Mouse (Mus musculus): ENCODE measurements around the gene Slc4a2. TPM values are rescaled to one million over a fixed set of nuclear protein-coding genes. Genes with fewer than 3 reads are reported as not detected.

Slc4a2 gene
- polyA plus RNA-seq, 1 experiment, result 90.6 TPM

DNA sequence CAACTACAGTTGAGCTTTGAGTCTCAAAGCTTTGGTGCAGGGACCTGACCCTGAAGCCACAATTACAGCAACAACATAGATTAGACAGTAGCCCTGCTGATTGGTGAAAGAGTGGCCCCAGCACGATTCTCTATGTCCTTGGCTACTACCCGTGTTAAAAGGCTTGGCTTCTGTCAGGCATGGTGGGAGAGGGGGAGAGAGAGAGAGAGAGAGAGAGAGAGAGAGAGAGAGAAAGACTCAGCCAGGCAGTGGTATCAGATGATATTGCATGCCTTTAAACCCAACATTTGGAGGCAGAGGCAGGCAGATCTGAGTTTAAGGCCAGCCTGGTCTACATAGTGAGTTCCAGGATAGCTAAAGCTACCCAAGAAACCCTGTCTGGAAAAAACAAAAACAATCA, 41.6 kb upstream of the Slc4a2 start:
- Histone ChIP-seq H3K4me3 (ENCODE audit: low read depth, low read length) (no peak overlapping the region), H3K36me3 (ENCODE audit: control insufficient read depth, insufficient read depth, low read length) (no peaks in the 10 kb centered on the region), H3K4me1 (ENCODE audit: control insufficient read depth, insufficient read depth, insufficient read length, low read length) (peaks cover 10% of the 10 kb centered on the region; the same call in 1 of the 2 replicates), H3K27ac (ENCODE audit: insufficient read depth, low read depth, low read length) (no peak overlapping the region), H3K27me3 (ENCODE audit: control insufficient read depth, insufficient read depth, low read length) (peaks cover 2% of the 10 kb centered on the region; the same call in 1 of the 2 replicates)
- TF ChIP-seq CTCF (IDR thresholded peaks at IDR 0.05; ENCODE audit: extremely low read depth, insufficient read length, insufficient replicate concordance, low read depth, low read length) (no peak), POLR2A (IDR thresholded peaks at IDR 0.05; ENCODE audit: low read depth, low read length) (no peak)
- WGBS, result 49% methylated on average over 2 of the region's 2 CpGs

DNA sequence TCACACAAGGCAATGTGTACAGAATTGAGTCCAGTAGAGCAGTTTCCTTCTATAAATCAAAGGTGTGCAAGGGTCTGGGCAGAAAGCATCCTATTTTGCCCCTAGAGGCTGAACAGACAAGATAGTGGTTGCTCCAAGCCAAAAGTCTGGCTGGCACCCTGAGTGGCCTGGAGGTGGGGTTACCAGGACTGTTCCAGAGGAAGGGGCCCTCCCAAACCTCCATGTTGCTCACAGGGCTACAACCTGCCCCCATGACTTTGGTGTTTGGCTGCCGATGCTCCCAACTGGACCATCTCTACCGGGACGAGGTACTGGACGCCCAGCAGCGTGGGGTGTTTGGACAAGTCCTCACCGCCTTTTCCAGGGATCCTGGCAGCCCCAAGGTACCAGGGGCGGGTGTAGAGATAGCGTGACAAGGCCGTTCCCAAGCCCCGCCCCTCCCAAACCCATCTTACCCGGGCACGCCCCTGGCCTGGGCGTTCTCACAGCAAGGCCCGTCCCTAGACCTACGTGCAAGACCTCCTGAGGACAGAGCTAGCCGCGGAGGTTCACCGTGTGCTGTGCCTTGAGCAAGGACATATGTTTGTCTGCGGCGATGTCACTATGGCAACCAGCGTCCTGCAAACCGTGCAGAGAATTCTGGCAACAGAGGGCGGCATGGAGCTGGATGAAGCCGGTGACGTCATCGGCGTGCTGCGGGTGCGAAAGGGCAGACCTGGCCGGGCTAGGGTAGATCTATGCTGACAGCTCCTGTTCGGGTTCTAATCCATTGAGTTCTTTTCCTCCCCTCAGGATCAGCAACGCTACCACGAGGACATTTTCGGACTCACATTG, 40.4 kb upstream of the Slc4a2 start:
- WGBS, result 3% methylated on average over 34 of the region's 34 CpGs
- peak overlapping the region; percentile 59 for H3K4me3 ChIP-seq (ENCODE audit: low read depth, low read length)
- no peak overlapping the region for H3K27ac ChIP-seq (ENCODE audit: insufficient read depth, low read depth, low read length)

DNA sequence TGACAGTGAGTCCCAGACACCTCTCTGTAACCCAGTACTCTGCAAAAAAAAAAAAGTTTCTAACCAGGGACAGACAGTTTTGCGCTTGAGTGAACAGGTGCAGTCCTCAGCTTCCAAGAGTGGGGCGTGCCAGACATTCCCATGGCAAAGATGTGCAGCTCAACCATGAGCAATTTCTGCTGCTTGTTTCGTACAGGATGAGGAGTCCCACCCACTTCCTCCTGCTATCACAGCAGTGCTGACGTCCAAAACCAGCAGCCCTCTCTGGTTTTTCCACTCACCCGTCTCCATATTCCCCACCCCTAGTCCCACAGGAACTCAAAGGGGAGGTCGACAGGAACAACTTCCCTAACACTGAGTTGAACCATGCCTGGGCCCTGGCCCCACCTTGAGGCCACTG, 39.2 kb upstream of the Slc4a2 start:
- H3K27ac ChIP-seq (ENCODE audit: insufficient read depth, low read depth, low read length), result no peak overlapping the region
- no peak overlapping the region for H3K4me3 ChIP-seq (ENCODE audit: low read depth, low read length)
- H3K4me1 ChIP-seq (ENCODE audit: control insufficient read depth, insufficient read depth, insufficient read length, low read length), result peaks cover 24% of the 10 kb centered on the region
- peaks cover 14% of the 10 kb centered on the region; the same call in 1 of the 2 replicates for H3K27me3 ChIP-seq (ENCODE audit: control insufficient read depth, insufficient read depth, low read length)
- TF ChIP-seq POLR2A (IDR thresholded peaks at IDR 0.05; ENCODE audit: low read depth, low read length), result no peak
- TF ChIP-seq CTCF (IDR thresholded peaks at IDR 0.05; ENCODE audit: extremely low read depth, insufficient read length, insufficient replicate concordance, low read depth, low read length), result no peak
- no peaks in the 10 kb centered on the region for H3K36me3 ChIP-seq (ENCODE audit: control insufficient read depth, insufficient read depth, low read length)
- 61% methylated on average over 6 of the region's 6 CpGs for WGBS

More for the DNA sequence above, 40.4 kb upstream of the Slc4a2 start:
- TF ChIP-seq CTCF (IDR thresholded peaks at IDR 0.05; ENCODE audit: extremely low read depth, insufficient read length, insufficient replicate concordance, low read depth, low read length), result peak; percentile 52; the same call in 1 of the 2 replicates
- TF ChIP-seq POLR2A (IDR thresholded peaks at IDR 0.05; ENCODE audit: low read depth, low read length), result no peak
- H3K27me3 ChIP-seq (ENCODE audit: control insufficient read depth, insufficient read depth, low read length), result peaks cover 12% of the 10 kb centered on the region; the same call in 1 of the 2 replicates
- H3K4me1 ChIP-seq (ENCODE audit: control insufficient read depth, insufficient read depth, insufficient read length, low read length), result peaks cover 20% of the 10 kb centered on the region
- H3K36me3 ChIP-seq (ENCODE audit: control insufficient read depth, insufficient read depth, low read length), result no peaks in the 10 kb centered on the region

DNA sequence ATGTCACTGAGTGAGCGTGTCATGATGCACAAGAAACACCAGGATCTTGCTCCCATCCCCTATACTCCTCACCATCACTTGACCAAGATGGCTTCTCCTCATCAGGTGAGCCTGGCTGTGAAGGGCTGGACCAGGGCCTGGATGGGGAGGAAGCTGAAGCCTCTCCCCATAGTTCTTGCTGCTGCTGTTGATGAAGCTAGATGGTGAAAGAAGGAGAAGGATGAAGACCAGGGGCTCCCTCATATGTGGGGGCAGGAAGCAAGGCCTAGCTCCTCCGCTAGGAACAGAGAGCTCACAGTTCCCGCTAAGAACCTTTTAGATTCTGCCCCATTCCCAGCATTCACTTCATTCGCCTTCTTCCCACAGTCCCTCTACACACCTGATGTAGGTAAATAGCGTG, 38.3 kb upstream of the Slc4a2 start:
- Histone ChIP-seq H3K36me3 (ENCODE audit: control insufficient read depth, insufficient read depth, low read length) (no peaks in the 10 kb centered on the region), H3K4me3 (ENCODE audit: low read depth, low read length) (no peak overlapping the region), H3K27ac (ENCODE audit: insufficient read depth, low read depth, low read length) (no peak overlapping the region), H3K4me1 (ENCODE audit: control insufficient read depth, insufficient read depth, insufficient read length, low read length) (peaks cover 25% of the 10 kb centered on the region), H3K27me3 (ENCODE audit: control insufficient read depth, insufficient read depth, low read length) (peaks cover 14% of the 10 kb centered on the region; the same call in 1 of the 2 replicates)
- 93% methylated on average over 5 of the region's 5 CpGs for WGBS
- no peak for TF ChIP-seq CTCF (IDR thresholded peaks at IDR 0.05; ENCODE audit: extremely low read depth, insufficient read length, insufficient replicate concordance, low read depth, low read length)
- TF ChIP-seq POLR2A (IDR thresholded peaks at IDR 0.05; ENCODE audit: low read depth, low read length), result no peak

DNA sequence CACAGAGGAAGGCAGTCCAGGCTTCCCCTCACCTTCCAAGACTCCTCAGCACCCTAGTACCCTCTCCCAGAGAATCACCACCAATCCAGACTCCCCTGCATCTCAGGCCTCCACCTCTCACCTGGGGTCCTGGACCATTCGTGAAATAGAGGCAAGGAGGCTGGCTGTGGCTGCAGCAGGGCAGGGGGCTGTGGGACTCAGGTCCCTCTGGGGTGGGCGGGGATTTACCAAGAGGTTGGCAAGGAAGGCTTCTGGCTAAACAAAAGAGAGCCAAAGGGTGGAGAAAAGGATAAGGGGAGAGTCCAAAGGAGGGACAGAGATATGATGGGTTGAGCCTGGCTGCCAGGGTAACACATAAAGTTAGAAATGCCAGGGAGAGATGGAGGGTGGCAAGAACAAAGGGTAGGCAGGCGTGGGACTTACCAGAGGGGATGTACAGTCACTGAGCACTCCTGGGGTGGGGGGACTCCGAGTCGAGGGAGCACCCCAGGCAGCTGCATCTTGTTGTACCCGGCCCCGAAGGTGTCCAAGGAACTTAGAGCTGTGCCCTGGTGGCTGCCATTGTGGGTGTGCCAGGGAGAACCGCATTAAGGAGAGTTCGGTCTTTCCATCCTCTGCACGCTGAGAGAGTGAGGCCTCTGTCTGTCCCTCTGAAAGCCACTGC, 37.6 kb upstream of the Slc4a2 start:
- no peaks in the 10 kb centered on the region for H3K36me3 ChIP-seq (ENCODE audit: control insufficient read depth, insufficient read depth, low read length)
- H3K4me3 ChIP-seq (ENCODE audit: low read depth, low read length), result no peak overlapping the region
- WGBS, result 85% methylated on average over 10 of the region's 10 CpGs
- peaks cover 25% of the 10 kb centered on the region for H3K4me1 ChIP-seq (ENCODE audit: control insufficient read depth, insufficient read depth, insufficient read length, low read length)
- TF ChIP-seq POLR2A (IDR thresholded peaks at IDR 0.05; ENCODE audit: low read depth, low read length) (no peak), CTCF (IDR thresholded peaks at IDR 0.05; ENCODE audit: extremely low read depth, insufficient read length, insufficient replicate concordance, low read depth, low read length) (no peak)
- peaks cover 14% of the 10 kb centered on the region; the same call in 1 of the 2 replicates for H3K27me3 ChIP-seq (ENCODE audit: control insufficient read depth, insufficient read depth, low read length)
- no peak overlapping the region for H3K27ac ChIP-seq (ENCODE audit: insufficient read depth, low read depth, low read length)

DNA sequence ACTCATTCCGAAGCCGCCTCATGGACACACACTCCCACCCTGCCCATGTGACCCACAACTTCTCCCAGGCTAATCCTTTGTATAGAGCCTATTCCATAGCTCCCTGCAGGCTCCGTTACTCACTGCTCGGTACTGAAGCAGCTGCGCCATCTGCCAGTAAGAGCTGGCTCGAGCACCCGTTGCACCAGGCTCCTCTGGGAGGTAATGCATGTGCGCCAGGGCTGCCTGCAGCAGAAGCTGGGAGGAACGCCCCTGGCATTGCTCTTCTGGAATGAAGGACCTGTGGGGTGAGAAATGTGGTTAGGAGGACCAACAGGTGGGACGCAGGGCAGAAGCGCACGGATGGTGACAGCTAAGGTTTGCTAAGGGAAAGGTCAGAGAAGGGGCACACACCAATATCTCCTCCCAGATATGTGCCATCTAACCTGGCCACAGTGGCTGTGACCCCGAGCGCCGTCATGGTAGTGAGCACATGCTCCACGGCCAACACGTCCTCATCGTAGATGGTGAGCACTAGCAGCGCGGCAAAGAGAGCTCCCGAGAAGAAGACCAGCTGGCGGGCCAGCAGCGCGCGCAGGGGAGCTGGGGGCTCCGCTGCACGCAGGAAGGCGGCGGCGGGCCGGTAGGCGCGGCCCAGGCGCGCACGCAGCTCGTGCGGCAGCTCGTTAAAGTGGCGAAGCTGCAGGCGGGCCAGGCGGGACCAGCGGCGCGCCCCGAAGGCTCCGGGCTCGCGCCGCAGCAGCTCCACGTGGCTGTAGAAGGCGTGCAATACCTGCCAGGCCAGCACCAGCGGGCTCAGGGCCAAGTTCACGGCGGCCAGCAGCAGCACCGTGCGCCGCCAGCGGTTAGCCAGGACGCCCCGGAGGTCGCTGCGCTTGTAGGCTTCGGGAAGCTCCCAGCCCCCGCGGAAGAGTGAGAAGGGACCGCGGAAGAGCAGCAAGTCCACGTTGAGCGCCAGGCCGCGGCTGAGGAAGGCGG, 36.1 kb upstream of the Slc4a2 start:
- Histone ChIP-seq H3K27me3 (ENCODE audit: control insufficient read depth, insufficient read depth, low read length) (peaks cover 14% of the 10 kb centered on the region; the same call in 1 of the 2 replicates), H3K27ac (ENCODE audit: insufficient read depth, low read depth, low read length) (no peak overlapping the region), H3K4me1 (ENCODE audit: control insufficient read depth, insufficient read depth, insufficient read length, low read length) (peaks cover 25% of the 10 kb centered on the region), H3K36me3 (ENCODE audit: control insufficient read depth, insufficient read depth, low read length) (no peaks in the 10 kb centered on the region), H3K4me3 (ENCODE audit: low read depth, low read length) (peak overlapping the region; percentile 55)
- 1% methylated on average over 73 of the region's 73 CpGs for WGBS
- TF ChIP-seq POLR2A (IDR thresholded peaks at IDR 0.05; ENCODE audit: low read depth, low read length), result no peak
- TF ChIP-seq CTCF (IDR thresholded peaks at IDR 0.05; ENCODE audit: extremely low read depth, insufficient read length, insufficient replicate concordance, low read depth, low read length), result no peak
